8 mouse cellular contexts compared by ENCODE assay signal in genomic region chr4:116220780-116221139, GRCm38 (mm10). TPM values are rescaled to one million over a fixed set of nuclear protein-coding genes. Genes with fewer than 3 reads are reported as not detected.
DNase-seq lines count a peak whose midpoint lies in the region; ATAC-seq and TF ChIP-seq lines count a peak whose summit lies in the region.

No protein-coding gene starts in this region.

- under 1% methylated on average over 26 of the region's 26 CpGs for WGBS in cerebellum, adult 2 months
- 5% methylated on average over 19 of the region's 26 CpGs for WGBS in lung, postnatal 0 days
- under 1% methylated on average over 26 of the region's 26 CpGs for WGBS in intestine, embryonic 16.5 days

- DNase-seq in cerebellum, adult 2 months, result no peak
- DNase-seq in cerebellum, adult 11 months, result no peak
- no peak for DNase-seq in lung, postnatal 0 days (ENCODE audit: low spot score)
- DNase-seq in lung, postnatal 4 days, result no peak
- no peak for DNase-seq in layer of hippocampus, postnatal 14 days (ENCODE audit: low spot score in 2 of 2)
- no peak for DNase-seq in layer of hippocampus, postnatal 10 days (ENCODE audit: low spot score in 2 of 2)

- H3K27me3 ChIP-seq in cerebellum, adult 2 months (ENCODE audit: control insufficient read depth, insufficient read depth, low read length), result no peaks in the 10 kb centered on the region
- H3K27me3 ChIP-seq in lung, postnatal 0 days (replicated peaks; ENCODE audit: insufficient read depth, low read length), result no peaks in the 10 kb centered on the region
- H3K27me3 ChIP-seq in intestine, embryonic 16.5 days (replicated peaks; ENCODE audit: control insufficient read depth, insufficient read depth, low read length), result no peaks in the 10 kb centered on the region
- H3K27me3 ChIP-seq in myocyte (ENCODE audit: control insufficient read depth, insufficient read depth, insufficient read length), result no peaks in the 10 kb centered on the region

- H3K27ac ChIP-seq in cerebellum, adult 2 months (ENCODE audit: insufficient read depth, low read length), result peak overlapping the region; percentile 93
- H3K27ac ChIP-seq in lung, postnatal 0 days (ENCODE audit: low read length), result peak overlapping the region; percentile 95
- peak overlapping the region; percentile 97 for H3K27ac ChIP-seq in intestine, embryonic 16.5 days (ENCODE audit: low read length)

- peak; percentile 53 for ATAC-seq in lung, postnatal 0 days
- peak; percentile 68 for ATAC-seq in intestine, embryonic 16.5 days

- TF ChIP-seq POLR2A in cerebellum, adult 2 months (IDR thresholded peaks at IDR 0.05; ENCODE audit: borderline replicate concordance, insufficient read depth, low read length), result peak; percentile 75; the same call in 1 of the 2 replicates
- peak; percentile 74 for TF ChIP-seq POLR2A in myocyte (IDR thresholded peaks at IDR 0.05; ENCODE audit: insufficient read length, low read depth)

- peak overlapping the region; percentile 66 for H3K9ac ChIP-seq in lung, postnatal 0 days (replicated peaks; ENCODE audit: low read depth)
- peak overlapping the region; percentile 84 for H3K9ac ChIP-seq in intestine, embryonic 16.5 days (ENCODE audit: low read depth, low read length)

- H3K4me1 ChIP-seq in cerebellum, adult 2 months (ENCODE audit: control insufficient read depth, insufficient read depth, low read length), result peaks cover 9% of the 10 kb centered on the region; the same call in 1 of the 2 replicates
- H3K4me1 ChIP-seq in lung, postnatal 0 days (ENCODE audit: insufficient read depth, low read depth, low read length), result no peaks in the 10 kb centered on the region
- H3K4me1 ChIP-seq in intestine, embryonic 16.5 days (ENCODE audit: control insufficient read depth, insufficient read depth, low read length), result 0 out of 2 replicates have a peak, but pooled peaks cover 3% of the 10 kb centered on the region

- H3K4me2 ChIP-seq in lung, postnatal 0 days (replicated peaks; ENCODE audit: low read depth, low read length), result peak overlapping the region; percentile 84
- H3K4me2 ChIP-seq in intestine, embryonic 16.5 days (ENCODE audit: low read depth, low read length), result peak overlapping the region; percentile 75
- H3K4me2 ChIP-seq in myocyte (ENCODE audit: low read depth), result peak overlapping the region; percentile 57

- no peaks in the 10 kb centered on the region for H3K36me3 ChIP-seq in lung, postnatal 0 days (ENCODE audit: insufficient read depth, low read length)
- no peaks in the 10 kb centered on the region for H3K36me3 ChIP-seq in intestine, embryonic 16.5 days (ENCODE audit: control insufficient read depth, insufficient read depth, low read length)
- no peaks in the 10 kb centered on the region for H3K36me3 ChIP-seq in myocyte (ENCODE audit: control insufficient read depth, insufficient read depth)

- peak overlapping the region; percentile 60 for H3K4me3 ChIP-seq in cerebellum, adult 2 months (replicated peaks; ENCODE audit: insufficient read depth, low read depth, low read length)
- H3K4me3 ChIP-seq in lung, postnatal 0 days (ENCODE audit: low read depth, low read length), result peak overlapping the region; percentile 67
- H3K4me3 ChIP-seq in intestine, embryonic 16.5 days (ENCODE audit: low read length), result peak overlapping the region; percentile 86
- peak overlapping the region; percentile 91 for H3K4me3 ChIP-seq in myocyte

- peak overlapping the region; percentile 53 for H3ac ChIP-seq in myocyte (ENCODE audit: control insufficient read depth, insufficient read length)

- TF ChIP-seq EP300 in lung, postnatal 0 days (IDR thresholded peaks at IDR 0.05), result no peak

- H3K9me3 ChIP-seq in lung, postnatal 0 days (ENCODE audit: low read length), result no peaks in the 10 kb centered on the region
- H3K9me3 ChIP-seq in intestine, embryonic 16.5 days (ENCODE audit: control insufficient read depth, low read length), result no peaks in the 10 kb centered on the region

- TF ChIP-seq CTCF in cerebellum, adult 2 months (IDR thresholded peaks at IDR 0.05; ENCODE audit: borderline replicate concordance, insufficient read depth, low read depth, low read length), result no peak
- no peak for TF ChIP-seq CTCF in lung, postnatal 0 days (IDR thresholded peaks at IDR 0.05)

- peaks cover 17% of the 10 kb centered on the region for H3K79me2 ChIP-seq in myocyte (ENCODE audit: control insufficient read depth, insufficient read depth)

TF ChIP-seq in myocyte, 11 proteins besides CTCF, POLR2A, EP300 and RAD21:
- TF ChIP-seq MAX (IDR thresholded peaks at IDR 0.05; ENCODE audit: low read depth) (no peak), TCF12 (IDR thresholded peaks at IDR 0.05; ENCODE audit: insufficient read depth, poor library complexity, severe bottlenecking) (no peak), POLR2AphosphoS2 (IDR thresholded peaks at IDR 0.05; ENCODE audit: insufficient read length, low read depth) (peak; percentile 75), MYOG (IDR thresholded peaks at IDR 0.05; ENCODE audit: control insufficient read depth in 1 of 3, insufficient read depth in 1 of 3, insufficient read length in 2 of 3, low read depth in 2 of 3) (no peak)

RNA-seq across cellular contexts. Expression of gene Pik3r3, which starts 0.7 kb away (rescaled TPM):
- polyA plus RNA-seq in cerebellum, adult 2 months (2012; rRNA removed), result 90.6 and 105 TPM in 2 replicates
- polyA plus RNA-seq in lung, postnatal 0 days (2015; fragmentation: Nextera tagmentation; extraction: Ambion mirVana), result 10.0 and 11.7 TPM in 2 replicates
- polyA plus RNA-seq in intestine, embryonic 16.5 days (2015; fragmentation: Nextera tagmentation; extraction: Ambion mirVana), result 4.4 and 4.8 TPM in 2 replicates
- 5.7 TPM for polyA plus RNA-seq in myocyte (2012; fragmentation: generic; extraction: Trizol)
- total RNA-seq in layer of hippocampus, postnatal 14 days (2021), result 10 to 100 TPM; 53.3 to 56.1 TPM
- total RNA-seq in layer of hippocampus, postnatal 10 days (2021), result 10 to 100 TPM; 38.3 to 47.1 TPM

RNA-seq across cellular contexts. Expression of gene Gm49337, which starts 47.6 kb away (rescaled TPM):
- polyA plus RNA-seq in cerebellum, adult 2 months (2012; rRNA removed), result not detected in 2 replicates
- polyA plus RNA-seq in lung, postnatal 0 days (2015; fragmentation: Nextera tagmentation; extraction: Ambion mirVana), result not detected in 2 replicates
- not detected in 2 replicates for polyA plus RNA-seq in intestine, embryonic 16.5 days (2015; fragmentation: Nextera tagmentation; extraction: Ambion mirVana)
- polyA plus RNA-seq in myocyte (2012; fragmentation: generic; extraction: Trizol), result not detected
- 1 to 10 TPM in 1 of 2 experiments, not detected in 1; 1.4 TPM for total RNA-seq in layer of hippocampus, postnatal 14 days (2021)
- not detected for total RNA-seq in layer of hippocampus, postnatal 10 days (2021)

RNA-seq across cellular contexts. Expression of gene 1700042G07Rik, which starts 47.6 kb away (rescaled TPM):
- not detected in 2 replicates for polyA plus RNA-seq in cerebellum, adult 2 months (2012; rRNA removed)
- not detected in 2 replicates for polyA plus RNA-seq in lung, postnatal 0 days (2015; fragmentation: Nextera tagmentation; extraction: Ambion mirVana)
- polyA plus RNA-seq in intestine, embryonic 16.5 days (2015; fragmentation: Nextera tagmentation; extraction: Ambion mirVana), result not detected in 2 replicates
- not detected for polyA plus RNA-seq in myocyte (2012; fragmentation: generic; extraction: Trizol)
- total RNA-seq in layer of hippocampus, postnatal 14 days (2021), result not detected
- total RNA-seq in layer of hippocampus, postnatal 10 days (2021), result not detected

RNA-seq across cellular contexts. Expression of gene Tspan1, which starts 53.4 kb away (rescaled TPM):
- polyA plus RNA-seq in cerebellum, adult 2 months (2012; rRNA removed), result 0.47 and 0.67 TPM in 2 replicates
- polyA plus RNA-seq in lung, postnatal 0 days (2015; fragmentation: Nextera tagmentation; extraction: Ambion mirVana), result 118 and 131 TPM in 2 replicates
- 48.9 and 52.5 TPM in 2 replicates for polyA plus RNA-seq in intestine, embryonic 16.5 days (2015; fragmentation: Nextera tagmentation; extraction: Ambion mirVana)
- polyA plus RNA-seq in myocyte (2012; fragmentation: generic; extraction: Trizol), result 0.16 TPM
- not detected for total RNA-seq in layer of hippocampus, postnatal 14 days (2021)
- total RNA-seq in layer of hippocampus, postnatal 10 days (2021), result under 1 TPM in 1 of 2 experiments, not detected in 1; 0.27 TPM
